Mouse (Mus musculus): ENCODE results near the gene Hbs1l.
A peak's percentile ranks its signal among the peaks of the same experiment; 100 is the strongest.

GRCm38 (mm10) chr10:21382914-21383313 is 87.1 kb downstream of the Hbs1l start:
- TF ChIP-seq MXI1 (IDR thresholded peaks at IDR 0.05; ENCODE audit: low read depth, low read length): 0 out of 2 replicates have a peak, but pooled peaks have one; percentile 39
- no peak for TF ChIP-seq UBTF (IDR thresholded peaks at IDR 0.05; ENCODE audit: borderline replicate concordance, insufficient read depth, low read depth, low read length)
- TF ChIP-seq POLR2A (IDR thresholded peaks at IDR 0.05; ENCODE audit: control insufficient read depth in 1 of 2, insufficient read depth in 1 of 2, low read depth in 1 of 2, low read length in 2 of 2, poor library complexity in 1 of 2): no peak
- peak in 2 of 3 experiments; percentile 37 to 86 for TF ChIP-seq CTCF (IDR thresholded peaks at IDR 0.05 in 2 of 3, conservative IDR thresholded peaks at IDR 0.05 in 1 of 3; ENCODE audit: control insufficient read depth in 1 of 3, insufficient read depth in 1 of 3, low read depth in 2 of 3, low read length in 3 of 3, poor library complexity in 1 of 3, severe bottlenecking in 1 of 3)

Data from MEL (cell line).